Mouse (Mus musculus) midbrain, postnatal 0 days (tissue): ENCODE measurements around the gene Prf1. TPM values are rescaled to one million over a fixed set of nuclear protein-coding genes. Genes with fewer than 3 reads are reported as not detected.
A peak's percentile ranks its signal among the peaks of the same experiment; 100 is the strongest.

Experiments used
- ATAC-seq: fragments of 200-750 bp; cut with Nextera tagmentation; 2 replicates; pipeline ENCODE4 v1.8.0; 2017; ENCODE audit warnings: moderate number of reproducible peaks, mild to moderate bottlenecking, moderate TSS enrichment, moderate library complexity; ENCODE audit not compliant: low FRiP score
- DNase-seq: peaks from one replicate; pipeline ENCODE4 v3.0.0-alpha.2; 2015; ENCODE audit warnings: low spot score
- H3K27ac ChIP-seq: fragments of 300-500 bp; sonication (generic); 2 replicates; pipeline ENCODE4 v1.5.1; 2014; ENCODE audit warnings: low read depth, mild to moderate bottlenecking, low read length, mixed read lengths
- H3K27me3 ChIP-seq: fragments of 300-500 bp; sonication (generic); 2 replicates; pipeline ENCODE4 v1.6.1; 2014; ENCODE audit warnings: low read length, control low read depth, mixed read lengths; ENCODE audit not compliant: insufficient read depth
- H3K36me3 ChIP-seq: fragments of 300-500 bp; sonication (generic); 2 replicates; pipeline ENCODE4 v1.6.1; 2014; ENCODE audit warnings: low read length, control low read depth, mixed read lengths; ENCODE audit not compliant: insufficient read depth
- H3K4me1 ChIP-seq: fragments of 300-500 bp; sonication (generic); 2 replicates; pipeline ENCODE4 v1.6.1; 2014; ENCODE audit warnings: mild to moderate bottlenecking, control low read depth, antibody characterized with exemption, low read length, mixed read lengths; ENCODE audit not compliant: insufficient read depth
- H3K4me2 ChIP-seq: fragments of 300-500 bp; sonication (generic); 2 replicates; pipeline ENCODE4 v1.6.1; 2014; ENCODE audit warnings: low read depth, mild to moderate bottlenecking, low read length, mixed read lengths; ENCODE audit not compliant: poor library complexity, severe bottlenecking
- H3K4me3 ChIP-seq: fragments of 300-500 bp; sonication (generic); 2 replicates; pipeline ENCODE4 v1.5.1; 2014; ENCODE audit warnings: low read depth, mild to moderate bottlenecking, low read length, moderate library complexity
- H3K9ac ChIP-seq: fragments of 300-500 bp; sonication (generic); replicated peaks from 2 replicates; pipeline ENCODE4 v1.6.1; 2014; ENCODE audit warnings: mild to moderate bottlenecking, low read length, moderate library complexity, mixed read lengths; ENCODE audit not compliant: poor library complexity, severe bottlenecking
- H3K9me3 ChIP-seq: fragments of 300-500 bp; sonication (generic); 2 replicates; pipeline ENCODE4 v1.6.1; 2016; ENCODE audit warnings: low read length, control low read depth
- CTCF ChIP-seq: IDR thresholded peaks from 2 replicates; pipeline ENCODE4 v1.5.1; 2016; ENCODE audit warnings: antibody characterized with exemption, mild to moderate bottlenecking
- WGBS: fragments of 180-500 bp; shearing (Covaris S2); extraction: QIAGEN DNeasy Blood & Tissue Kit; methylation state at CpG from one replicate; pipeline ENCODE4 v1.1.7; 2014; 5-methylcytosine and 5-hydroxymethylcytosine counted together
- polyA plus RNA-seq: library from polyadenylated mRNA; unstranded; fragments of >200 nt; fragmentation: Nextera tagmentation; extraction: Ambion mirVana; gene quantifications from 2 replicates; pipeline ENCODE4 v1.2.1, GENCODE M21; 2015
- total RNA-seq: library from RNA; depleted of rRNA; stranded (reverse); fragments of >200 nt; gene quantifications from 2 replicates; pipeline ENCODE4 v1.2.3, GENCODE M21; 2014

The Prf1 gene
- total and polyA plus RNA-seq, 2 experiments from 2014 or later: not detected

DNA sequence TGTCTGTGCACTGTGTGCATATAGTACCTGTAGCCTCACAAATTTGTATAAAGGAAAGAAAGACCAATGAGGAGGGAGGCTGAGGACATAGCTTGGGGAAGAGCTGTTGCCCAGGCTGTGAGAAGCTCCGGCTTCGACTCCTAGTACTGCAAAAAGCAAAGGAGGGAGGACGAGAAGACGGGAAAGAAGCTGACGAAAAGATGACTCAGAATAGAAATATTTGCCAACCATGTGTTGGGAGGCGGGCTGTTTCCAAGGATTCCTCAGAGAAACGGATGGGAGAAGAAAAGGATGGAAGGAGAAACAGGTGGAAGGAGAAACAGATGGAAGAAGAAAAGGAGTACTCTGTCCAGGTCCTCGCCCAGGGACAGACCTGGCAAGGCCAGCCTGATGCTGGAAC is 3.4 kb upstream of the Prf1 start:
- Histone ChIP-seq H3K4me2 (no peak overlapping the region), H3K27ac (no peak overlapping the region), H3K4me3 (no peak overlapping the region), H3K4me1 (no peaks in the 10 kb centered on the region), H3K9me3 (no peaks in the 10 kb centered on the region), H3K9ac (no peak overlapping the region), H3K36me3 (no peaks in the 10 kb centered on the region), H3K27me3 (no peaks in the 10 kb centered on the region)
- TF ChIP-seq CTCF: no peak
- no peak for ATAC-seq
- WGBS: 85% methylated on average over 8 of the region's 8 CpGs
- no peak for DNase-seq

DNA sequence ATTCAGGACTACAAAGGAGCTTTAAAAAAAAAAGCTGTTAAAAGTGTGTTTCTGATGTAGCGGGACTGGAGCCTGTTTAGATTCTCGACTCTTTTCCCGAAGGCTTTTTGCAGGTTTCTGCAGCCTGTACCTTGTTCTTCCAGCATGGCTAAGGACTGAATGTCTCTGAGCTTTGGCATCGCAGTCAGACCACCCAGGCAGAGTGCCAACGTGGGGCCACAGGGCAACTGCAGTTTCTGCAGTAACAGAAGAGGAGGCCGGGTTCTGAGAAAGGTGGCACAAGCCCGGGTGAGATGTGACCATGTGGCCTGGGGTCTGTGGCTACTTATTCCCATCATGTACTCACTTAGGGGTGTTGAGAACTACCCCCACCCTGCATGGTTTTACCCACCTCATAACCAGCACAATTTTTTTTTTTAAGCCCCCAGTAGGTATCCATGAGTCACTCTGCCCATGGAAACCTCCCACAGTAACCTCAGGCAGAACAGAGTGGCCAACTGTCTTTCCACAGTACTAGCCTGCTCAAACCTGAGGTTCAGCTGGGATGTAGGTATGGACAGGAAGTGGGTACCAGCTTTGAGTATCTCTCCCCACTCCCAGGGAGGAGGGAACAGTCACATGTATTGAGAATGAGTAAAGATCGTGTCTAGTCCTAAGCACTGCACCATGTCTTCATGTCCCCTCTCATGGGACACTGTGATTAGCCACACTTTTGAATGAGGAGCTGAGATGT is 754 bp upstream of the Prf1 start:
- peak; percentile 45 for DNase-seq

DNA sequence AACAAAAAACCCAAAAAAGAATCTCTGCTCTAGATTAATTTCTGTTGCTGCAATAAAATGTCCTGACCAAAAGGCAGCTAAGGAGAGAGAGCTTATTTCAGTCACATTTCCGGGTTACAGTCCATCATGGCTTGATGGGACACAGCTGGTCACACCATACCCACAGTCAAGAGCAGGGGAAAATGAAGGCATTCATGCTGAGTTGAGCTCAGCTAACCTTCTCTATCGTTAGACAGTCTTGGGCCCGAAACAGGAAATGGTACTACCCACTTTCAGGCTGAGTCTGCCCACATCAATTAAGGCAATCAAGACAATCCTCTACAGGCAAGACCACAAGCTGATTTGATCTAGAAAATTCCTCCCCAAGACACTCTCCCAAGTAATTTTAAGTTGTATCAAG is 3.4 kb downstream of the Prf1 start:
- Histone ChIP-seq H3K27me3 (no peaks in the 10 kb centered on the region), H3K9ac (no peak overlapping the region), H3K9me3 (no peaks in the 10 kb centered on the region), H3K27ac (no peak overlapping the region), H3K4me2 (no peak overlapping the region), H3K4me3 (no peak overlapping the region), H3K36me3 (no peaks in the 10 kb centered on the region), H3K4me1 (no peaks in the 10 kb centered on the region)
- WGBS: 84% methylated on average over 3 of the region's 3 CpGs
- no peak for TF ChIP-seq CTCF
- ATAC-seq (no peak), DNase-seq (no peak)

More for the DNA sequence above, 754 bp upstream of the Prf1 start:
- Histone ChIP-seq H3K27ac (no peak overlapping the region), H3K4me2 (no peak overlapping the region), H3K27me3 (no peaks in the 10 kb centered on the region), H3K9me3 (no peaks in the 10 kb centered on the region), H3K36me3 (no peaks in the 10 kb centered on the region), H3K4me3 (no peak overlapping the region), H3K9ac (no peak overlapping the region), H3K4me1 (no peaks in the 10 kb centered on the region)
- no peak for TF ChIP-seq CTCF
- ATAC-seq: no peak
- 74% methylated on average over 8 of the region's 8 CpGs for WGBS

DNA sequence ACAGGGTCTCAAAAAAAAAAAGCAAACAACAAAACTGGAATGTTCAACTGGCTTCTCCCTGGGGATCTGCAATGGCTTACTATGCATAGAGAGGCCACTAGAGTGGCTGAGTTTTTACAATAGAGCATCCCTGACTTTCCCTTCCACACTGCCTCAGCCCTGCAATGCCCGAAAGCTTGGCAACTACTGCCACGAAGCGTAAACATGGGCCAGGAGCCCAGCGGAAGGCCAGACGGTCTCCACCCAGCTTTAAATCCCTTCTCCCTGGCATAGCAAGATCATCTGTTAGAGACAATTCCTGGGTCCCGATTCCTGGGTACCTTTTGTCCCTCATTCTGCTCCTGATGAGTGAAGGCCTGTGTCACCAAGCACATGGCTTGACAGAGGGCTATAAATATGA is 6.4 kb downstream of the Prf1 start:
- Histone ChIP-seq H3K36me3 (no peaks in the 10 kb centered on the region), H3K4me2 (no peak overlapping the region), H3K27ac (no peak overlapping the region), H3K4me3 (no peak overlapping the region), H3K27me3 (no peaks in the 10 kb centered on the region), H3K9ac (no peak overlapping the region), H3K4me1 (no peaks in the 10 kb centered on the region), H3K9me3 (no peaks in the 10 kb centered on the region)
- WGBS: 62% methylated on average over 6 of the region's 6 CpGs
- DNase-seq (peak; percentile 29), ATAC-seq (no peak)
- no peak for TF ChIP-seq CTCF

DNA sequence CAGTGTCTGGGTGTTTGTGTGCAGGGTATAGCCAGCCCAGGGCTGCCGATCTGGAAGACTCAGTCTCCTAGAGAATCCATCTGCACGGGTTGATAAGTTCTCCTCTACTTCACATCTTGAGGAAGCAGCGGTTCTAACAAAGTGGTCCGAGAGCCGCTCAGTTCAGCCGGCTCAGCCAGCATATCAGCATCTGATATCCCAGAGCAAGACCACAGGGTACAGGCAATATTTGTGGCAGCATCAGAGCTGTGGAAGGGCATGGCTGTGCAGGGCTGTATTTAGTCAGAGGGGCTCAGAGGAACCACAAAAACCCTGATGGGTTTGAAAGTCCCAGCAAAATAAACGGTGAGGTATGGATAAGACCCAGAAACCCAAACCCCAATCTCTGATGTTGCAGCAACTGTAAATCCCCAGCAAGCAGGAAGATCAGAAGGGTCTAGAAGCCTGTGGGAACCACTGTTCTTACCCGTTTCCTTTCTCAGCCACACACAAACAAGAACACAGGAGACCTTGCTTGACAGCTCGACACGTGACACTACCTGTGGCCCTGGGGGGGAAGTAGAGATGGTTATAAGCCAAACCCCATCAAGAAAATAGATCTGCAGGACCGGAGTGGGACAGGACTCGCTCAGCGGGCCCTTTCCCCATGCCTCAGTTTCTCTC is 8.4 kb downstream of the Prf1 start:
- no peaks in the 10 kb centered on the region for H3K9me3 ChIP-seq
- TF ChIP-seq CTCF: no peak
- no peak for DNase-seq
- no peak for ATAC-seq
- WGBS: 86% methylated on average over 13 of the region's 13 CpGs
- no peak overlapping the region for H3K4me2 ChIP-seq
- no peaks in the 10 kb centered on the region for H3K4me1 ChIP-seq
- no peak overlapping the region for H3K27ac ChIP-seq
- H3K36me3 ChIP-seq: no peaks in the 10 kb centered on the region
- no peak overlapping the region for H3K4me3 ChIP-seq
- no peak overlapping the region for H3K9ac ChIP-seq
- no peaks in the 10 kb centered on the region for H3K27me3 ChIP-seq

DNA sequence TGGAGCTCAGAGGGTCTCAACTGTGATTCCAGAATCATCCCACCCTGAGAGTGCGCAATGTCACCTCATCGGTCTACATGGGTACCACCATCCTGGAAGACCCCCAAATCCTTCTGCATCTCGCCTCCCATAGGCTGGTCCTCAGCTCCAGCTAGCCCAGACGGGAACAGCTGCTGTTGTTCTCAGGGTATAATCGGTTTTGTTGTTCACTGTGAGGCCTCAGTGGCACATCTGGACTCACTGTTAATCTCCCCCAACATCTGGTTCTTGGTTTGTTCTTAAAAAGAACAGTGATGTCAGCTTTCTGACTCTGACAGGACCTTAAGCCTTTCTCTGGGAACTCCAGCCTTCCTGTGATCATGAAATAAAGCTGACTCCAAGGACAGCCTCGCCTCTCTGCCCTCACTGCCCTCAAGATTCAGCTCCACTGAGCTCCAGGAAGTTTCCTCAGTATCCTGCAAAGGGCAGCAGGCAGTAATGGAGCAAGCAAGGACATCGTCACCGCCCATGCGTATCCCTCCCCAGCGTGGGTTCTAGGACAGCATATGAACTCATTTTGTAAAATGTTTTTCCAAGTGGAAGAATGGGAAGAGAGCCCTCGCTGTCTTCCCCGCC is 11.2 kb downstream of the Prf1 start:
- 60% methylated on average over 12 of the region's 12 CpGs for WGBS
- H3K4me2 ChIP-seq: no peak overlapping the region
- TF ChIP-seq CTCF: no peak
- no peaks in the 10 kb centered on the region for H3K27me3 ChIP-seq
- H3K4me3 ChIP-seq: no peak overlapping the region
- DNase-seq (no peak), ATAC-seq (no peak)
- H3K9ac ChIP-seq: no peak overlapping the region
- H3K4me1 ChIP-seq: no peaks in the 10 kb centered on the region
- H3K27ac ChIP-seq: no peak overlapping the region
- H3K9me3 ChIP-seq: no peaks in the 10 kb centered on the region
- H3K36me3 ChIP-seq: no peaks in the 10 kb centered on the region
